Mouse (Mus musculus): ENCODE data around the gene Gtf3c5. TPM values are rescaled to one million over a fixed set of nuclear protein-coding genes. Genes with fewer than 3 reads are reported as not detected.

Gene Gtf3c5
- total RNA-seq (2021): 10 to 100 TPM; 18.9 to 19.5 TPM

- no peak for DNase-seq (ENCODE audit: extremely low spot score in 1 of 2, low spot score in 1 of 2)
Observed at GRCm38 (mm10) chr2:28583651-28584050, at the start of gene Gtf3c5. Gene Gtf3c5 (minus strand): TSS chr2:28583751.

DNA sequence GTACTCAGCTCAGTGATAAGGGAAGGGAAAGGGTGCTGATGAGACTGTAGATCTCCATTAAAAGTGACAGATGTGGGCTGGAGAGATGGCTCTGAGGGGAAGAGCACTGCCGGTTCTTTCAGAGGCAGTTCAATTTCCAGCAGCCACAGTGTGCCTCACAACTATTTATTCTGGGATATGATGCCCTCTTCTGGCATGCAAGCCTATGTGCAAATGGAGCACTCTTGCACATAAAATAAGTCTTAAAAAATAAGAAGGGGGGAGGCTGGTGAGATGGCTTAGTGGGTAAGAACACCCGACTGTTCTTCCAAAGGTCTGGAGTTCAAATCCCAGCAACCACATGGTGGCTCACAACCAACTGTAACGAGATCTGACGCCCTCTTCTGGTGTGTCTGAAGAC, 49.6 kb upstream of the Gtf3c5 start:
- DNase-seq (ENCODE audit: extremely low spot score in 1 of 2, low spot score in 1 of 2): no peak

- DNase-seq (ENCODE audit: extremely low spot score in 1 of 2, low spot score in 1 of 2): no peak
Observed at GRCm38 (mm10) chr2:28632626-28633025, 49.1 kb upstream of the Gtf3c5 start.

DNA sequence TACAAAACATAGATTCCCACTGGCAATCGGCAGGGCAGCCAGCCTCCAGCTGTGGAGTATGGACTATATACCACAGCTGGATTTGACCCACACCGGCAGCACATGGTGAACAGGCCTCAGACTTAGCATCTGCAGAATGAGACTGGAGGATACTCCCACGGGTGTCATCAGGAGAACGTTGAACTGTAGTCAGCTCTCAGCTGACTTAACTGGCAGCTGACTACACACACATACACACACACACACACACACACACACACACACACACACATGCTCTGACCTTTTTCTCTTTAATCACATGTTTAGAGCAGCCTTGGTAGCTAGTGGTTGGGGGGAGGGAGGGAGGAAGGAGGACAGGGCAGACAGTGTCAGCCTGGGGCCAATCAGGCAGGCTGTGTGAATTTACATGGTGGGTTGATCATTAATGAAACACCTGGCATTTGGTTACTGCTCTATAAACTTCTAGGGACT, 46.4 kb upstream of the Gtf3c5 start:
- no peak for DNase-seq (ENCODE audit: extremely low spot score in 1 of 2, low spot score in 1 of 2)

DNA sequence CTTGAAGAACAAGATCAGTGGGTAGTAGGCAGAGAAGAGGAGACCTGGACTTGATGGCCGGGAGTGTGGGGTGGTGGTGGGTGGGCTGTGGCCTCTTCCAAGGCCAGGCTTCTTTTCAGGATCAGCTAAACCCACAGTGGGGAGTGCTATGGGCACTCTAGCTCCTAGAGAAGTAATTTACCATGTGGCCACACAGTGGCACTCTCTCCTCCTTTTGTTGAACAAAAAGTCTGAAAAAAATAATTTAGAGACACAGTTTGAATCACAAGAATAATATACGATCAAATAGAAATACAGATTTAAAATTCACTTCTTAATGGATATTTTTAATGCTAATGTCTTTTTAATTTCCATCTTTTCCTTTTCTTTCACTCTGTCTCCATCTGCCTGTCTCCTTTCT, 44.5 kb upstream of the Gtf3c5 start:
- no peak for DNase-seq (ENCODE audit: extremely low spot score in 1 of 2, low spot score in 1 of 2)

DNA sequence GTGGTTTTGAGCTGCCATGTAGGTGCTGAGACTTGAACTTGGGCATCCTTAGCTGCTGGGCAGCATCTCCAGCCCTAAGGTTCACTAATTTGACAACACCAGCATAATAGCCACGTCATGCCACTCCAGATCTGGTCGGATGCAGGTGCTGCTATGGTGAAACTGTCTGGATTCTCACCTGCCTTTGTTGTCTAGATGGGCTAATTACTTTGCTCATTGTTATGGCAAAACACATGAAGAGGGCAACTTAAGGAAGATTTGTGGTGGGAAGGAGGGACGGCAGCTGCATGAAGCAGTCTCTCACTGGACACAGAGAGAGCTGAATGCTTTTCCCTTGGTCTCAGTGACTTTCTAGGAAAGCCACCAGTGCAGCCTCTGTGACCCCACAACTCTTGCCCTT, 42.5 kb upstream of the Gtf3c5 start:
- no peak for DNase-seq (ENCODE audit: extremely low spot score in 1 of 2, low spot score in 1 of 2)

DNA sequence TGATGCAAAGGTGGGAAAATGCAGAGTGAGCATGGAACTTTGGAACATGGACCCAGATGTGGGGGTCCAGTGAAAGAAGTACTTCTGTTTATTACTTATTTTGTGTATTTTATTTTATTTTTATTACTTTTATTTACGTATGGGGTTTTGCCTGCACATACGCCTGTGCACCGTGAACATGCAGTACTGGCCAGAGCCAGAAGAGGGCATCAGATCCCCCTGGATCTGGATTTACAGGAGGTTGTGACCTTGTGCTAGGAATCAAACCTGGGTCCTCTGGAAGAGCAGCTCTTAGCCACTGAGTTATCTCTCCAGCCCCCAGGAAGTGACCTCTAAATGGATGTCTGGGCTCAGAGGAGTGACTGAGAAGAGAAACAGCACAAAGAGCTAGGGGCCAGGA, 41.3 kb upstream of the Gtf3c5 start:
- no peak for DNase-seq (ENCODE audit: extremely low spot score in 1 of 2, low spot score in 1 of 2)

DNA sequence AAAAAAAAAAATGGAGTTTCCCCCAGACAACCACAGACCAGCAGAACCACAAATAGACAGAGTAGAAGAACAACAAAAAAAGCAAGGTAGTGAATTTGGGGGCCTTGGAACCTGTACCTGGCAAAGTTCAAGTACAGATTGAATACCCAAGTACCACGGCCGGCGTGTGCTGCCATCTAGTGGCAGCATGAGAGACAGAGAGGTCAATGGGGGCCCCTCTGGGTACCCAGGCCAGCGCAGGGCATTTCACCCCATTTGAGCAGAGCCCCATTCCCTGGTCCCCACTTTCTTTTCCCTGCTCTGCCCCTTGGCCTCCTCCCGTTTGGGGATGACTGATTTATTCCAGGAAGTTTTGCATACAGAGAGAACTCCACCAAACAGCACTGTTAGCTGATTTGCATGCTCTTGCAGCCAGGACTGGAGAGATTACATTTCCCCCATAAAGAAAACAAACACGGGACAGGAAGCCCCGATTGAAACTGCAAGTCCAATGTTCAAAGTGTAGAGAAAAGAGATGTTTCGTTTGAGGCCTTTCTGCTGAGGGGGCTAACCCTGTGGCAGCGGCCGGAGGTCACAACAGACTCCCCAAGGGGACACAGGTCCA, 39.1 kb upstream of the Gtf3c5 start:
- DNase-seq (ENCODE audit: extremely low spot score in 1 of 2, low spot score in 1 of 2): peak; percentile 14 to 16

- no peak for DNase-seq (ENCODE audit: extremely low spot score in 1 of 2, low spot score in 1 of 2)
Observed at GRCm38 (mm10) chr2:28621664-28622171, 38.2 kb upstream of the Gtf3c5 start, which contains the start of gene Gfi1b. Gene Gfi1b (minus strand): TSS chr2:28621982.

DNA sequence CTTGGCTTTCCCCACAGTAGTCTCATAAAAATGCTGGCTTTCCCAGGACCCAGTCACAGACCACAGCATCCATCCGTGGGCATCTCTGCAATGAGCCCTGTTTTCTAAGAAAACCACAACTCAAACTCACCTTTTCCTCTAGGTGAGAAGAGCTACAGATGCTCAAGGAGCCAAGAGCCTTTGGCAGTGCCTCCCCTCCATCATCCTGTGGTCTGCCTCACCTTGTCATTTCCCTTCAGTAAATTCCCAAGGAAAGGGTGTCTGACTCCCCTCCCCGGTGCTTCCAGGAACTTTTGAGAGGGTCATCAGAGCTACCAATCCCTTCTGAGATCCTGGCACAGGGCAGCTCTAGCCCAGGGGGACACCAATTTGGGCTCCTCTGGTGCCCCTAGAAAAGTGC, 37.6 kb upstream of the Gtf3c5 start:
- no peak for DNase-seq (ENCODE audit: extremely low spot score in 1 of 2, low spot score in 1 of 2)

DNA sequence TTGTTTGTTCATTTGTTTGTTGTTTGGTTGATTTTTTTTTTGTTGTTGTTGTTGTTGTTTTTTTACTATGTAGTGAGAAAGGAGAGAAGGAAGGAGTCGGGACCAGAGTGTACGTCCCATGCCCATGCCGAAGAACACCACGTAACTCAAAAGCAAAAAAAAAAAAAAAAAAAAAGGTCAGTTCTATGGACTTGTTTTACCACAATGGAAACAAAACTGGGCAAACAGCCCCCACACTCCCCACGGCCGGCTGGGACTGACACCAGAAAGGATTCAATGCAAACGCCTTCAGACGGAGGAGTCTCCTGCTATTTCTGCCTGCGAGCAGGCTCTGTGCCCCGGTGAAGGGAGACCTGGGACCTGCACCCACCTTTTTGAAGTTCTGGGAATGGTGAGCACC, 37.0 kb upstream of the Gtf3c5 start:
- DNase-seq (ENCODE audit: extremely low spot score in 1 of 2, low spot score in 1 of 2): no peak

DNA sequence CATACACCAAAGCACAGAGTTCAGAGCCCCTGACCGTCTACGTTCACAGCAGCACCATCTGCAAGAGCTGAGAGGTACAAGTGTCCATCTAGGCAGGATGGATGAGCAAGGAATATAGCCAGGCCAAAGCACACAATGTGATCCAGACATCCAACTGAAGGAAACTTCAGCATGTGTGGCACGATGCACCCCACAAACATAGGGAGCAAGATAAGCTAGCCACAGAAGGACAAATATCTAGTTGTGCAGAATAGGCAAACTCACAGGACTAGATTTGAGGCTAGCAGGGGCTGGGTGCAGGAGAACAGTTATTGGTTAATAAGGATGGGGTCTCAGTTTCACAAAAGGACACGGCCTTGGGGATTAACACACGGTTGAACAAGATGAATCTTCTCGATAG, 35.8 kb upstream of the Gtf3c5 start:
- no peak for DNase-seq (ENCODE audit: extremely low spot score in 1 of 2, low spot score in 1 of 2)

- no peak for DNase-seq (ENCODE audit: extremely low spot score in 1 of 2, low spot score in 1 of 2)
Observed at GRCm38 (mm10) chr2:28618777-28619336, 35.3 kb upstream of the Gtf3c5 start.

- no peak for DNase-seq (ENCODE audit: extremely low spot score in 1 of 2, low spot score in 1 of 2)
Observed at GRCm38 (mm10) chr2:28617498-28618486, 34.2 kb upstream of the Gtf3c5 start.

DNA sequence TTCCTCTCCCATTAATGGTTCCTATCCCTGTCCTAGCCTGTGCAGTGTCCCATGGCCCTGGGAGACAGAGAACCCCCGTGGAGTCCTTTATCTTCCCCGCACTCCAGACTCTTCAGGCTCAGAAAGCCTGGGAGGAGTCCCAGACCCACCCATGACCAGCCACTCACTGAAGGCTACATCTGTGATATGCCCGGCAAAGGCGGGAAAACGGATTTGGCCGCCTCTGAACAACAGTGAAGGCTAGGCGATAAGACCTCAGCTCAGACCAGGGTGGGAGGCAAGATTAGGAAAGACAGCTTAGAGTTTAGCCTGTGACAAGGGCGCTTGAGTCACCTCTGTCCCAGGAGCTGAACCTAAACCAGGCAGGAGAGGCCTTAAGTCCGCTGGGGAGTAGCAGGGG, 33.3 kb upstream of the Gtf3c5 start:
- no peak for DNase-seq (ENCODE audit: extremely low spot score in 1 of 2, low spot score in 1 of 2)

- DNase-seq (ENCODE audit: extremely low spot score in 1 of 2, low spot score in 1 of 2): no peak
Observed at GRCm38 (mm10) chr2:28616358-28616757, 32.8 kb upstream of the Gtf3c5 start.

DNA sequence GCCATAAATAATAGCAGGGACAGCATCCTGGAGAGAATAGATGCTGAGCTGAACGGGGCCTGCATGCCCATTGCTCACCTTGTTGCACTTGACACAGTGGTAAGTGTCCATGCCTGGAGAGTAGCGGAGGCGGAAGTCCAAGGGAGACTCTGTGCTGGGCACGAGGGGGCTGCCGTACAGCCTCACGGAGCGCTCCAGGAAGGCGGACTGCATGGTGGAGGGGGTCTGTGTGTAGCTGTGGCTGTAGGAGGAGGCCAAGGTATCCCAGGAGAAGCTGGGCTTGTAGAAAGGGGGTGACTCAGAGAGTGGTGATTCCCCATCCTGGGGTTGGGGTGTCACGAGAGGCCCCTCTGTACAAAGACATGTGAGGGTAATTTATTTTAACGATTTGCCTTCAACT, 30.0 kb upstream of the Gtf3c5 start:
- DNase-seq (ENCODE audit: extremely low spot score in 1 of 2, low spot score in 1 of 2): no peak

GRCm38 (mm10) chr2:28612436-28613063, 29.0 kb upstream of the Gtf3c5 start:
- no peak for DNase-seq (ENCODE audit: extremely low spot score in 1 of 2, low spot score in 1 of 2)

- DNase-seq (ENCODE audit: extremely low spot score in 1 of 2, low spot score in 1 of 2): no peak
Observed at GRCm38 (mm10) chr2:28611407-28611787, 27.8 kb upstream of the Gtf3c5 start.

DNA sequence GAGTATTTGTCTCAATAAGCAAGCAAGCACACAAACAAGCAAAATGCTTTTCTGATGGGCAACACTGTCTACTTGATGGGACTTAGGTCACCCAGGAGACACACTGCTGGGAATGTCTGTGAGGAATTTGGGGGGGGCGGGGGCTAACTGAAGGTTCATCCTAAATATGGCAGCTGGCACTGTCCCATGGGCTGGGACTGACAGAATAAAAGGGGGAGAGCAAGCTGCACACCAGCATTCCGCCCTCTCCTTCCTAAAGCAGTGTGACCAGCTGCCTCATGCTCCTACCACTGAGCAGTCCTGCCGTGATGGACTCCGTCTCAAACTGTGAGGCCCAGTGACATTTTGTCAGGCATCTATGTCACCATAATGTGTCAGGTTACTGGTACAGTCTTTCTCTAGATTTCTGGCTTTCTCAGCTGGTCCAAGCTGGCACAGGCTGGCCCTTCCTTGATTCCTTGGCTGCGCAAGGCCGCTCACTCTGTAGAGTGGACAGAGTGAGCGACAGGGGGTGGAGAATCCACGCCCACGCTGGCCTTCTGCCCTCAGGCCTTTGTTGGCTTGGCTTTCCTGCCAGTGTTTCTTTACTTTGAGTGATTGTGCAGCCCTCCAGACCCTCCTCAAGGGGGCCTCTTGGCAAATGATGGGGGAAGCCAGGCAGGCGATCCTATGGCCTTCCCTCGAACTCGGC, 27.3 kb upstream of the Gtf3c5 start:
- DNase-seq (ENCODE audit: extremely low spot score in 1 of 2, low spot score in 1 of 2): no peak

All from layer of hippocampus, postnatal 25 days (tissue).